Comparison of ENCODE assay signal across 9 mouse cellular contexts in genomic region chr14:30541541-30541940, GRCm38 (mm10). TPM values are rescaled to one million over a fixed set of nuclear protein-coding genes. Genes with fewer than 3 reads are reported as not detected.
DNase-seq lines count a peak whose midpoint lies in the region; ATAC-seq and TF ChIP-seq lines count a peak whose summit lies in the region.
"Had no signal": no experiment of that assay in that cellular context is flagged by ENCODE, and none has a peak within 500 bp of the region (broad histone marks: within the 10 kb centered on the region; RNA-seq: fewer than 3 reads in every experiment).

No protein-coding gene starts in this region.

- intact Hi-C loops in heart, postnatal 10 days (cut with DNase I): no loop called here

- H3K27ac ChIP-seq in lung, postnatal 0 days (ENCODE audit: low read length): no peak overlapping the region

- H3K4me2 ChIP-seq in lung, postnatal 0 days (replicated peaks; ENCODE audit: low read depth, low read length): no peak overlapping the region

- TF ChIP-seq EP300 in lung, postnatal 0 days (IDR thresholded peaks at IDR 0.05): no peak

- ATAC-seq in lung, postnatal 0 days: no peak
- ATAC-seq in granulocyte monocyte progenitor cell, adult 5-6 weeks (replicated peaks; ENCODE audit: poor library complexity, severe bottlenecking): no peak

- H3K36me3 ChIP-seq in lung, postnatal 0 days (ENCODE audit: insufficient read depth, low read length): no peaks in the 10 kb centered on the region

- no peak overlapping the region for H3K4me3 ChIP-seq in lung, postnatal 0 days (ENCODE audit: low read depth, low read length)
- H3K4me3 ChIP-seq: megakaryocyte, embryonic 14.5 days had no signal

- H3K9ac ChIP-seq in lung, postnatal 0 days (replicated peaks; ENCODE audit: low read depth): no peak overlapping the region

- TF ChIP-seq CTCF in lung, postnatal 0 days (IDR thresholded peaks at IDR 0.05): no peak

- no peaks in the 10 kb centered on the region for H3K4me1 ChIP-seq in lung, postnatal 0 days (ENCODE audit: insufficient read depth, low read depth, low read length)

- DNase-seq in lung, postnatal 36 days: peak; percentile 51
- DNase-seq in lung, postnatal 0 days (ENCODE audit: low spot score): no peak
- DNase-seq in cerebellum, adult 9-10 months: peak; percentile 52
- peak; percentile 83 to 85 for DNase-seq in heart, postnatal 10 days
- peak; percentile 59 for DNase-seq in left cerebral cortex, adult 11 months (ENCODE audit: low spot score)
- peak; percentile 44 to 49 for DNase-seq in right cerebral cortex, postnatal 36 days (ENCODE audit: low spot score in 2 of 2)
- DNase-seq in embryo, embryonic 10 days (ENCODE audit: low spot score): no peak

- no peaks in the 10 kb centered on the region for H3K27me3 ChIP-seq in lung, postnatal 0 days (replicated peaks; ENCODE audit: insufficient read depth, low read length)

- H3K9me3 ChIP-seq in lung, postnatal 0 days (ENCODE audit: low read length): no peaks in the 10 kb centered on the region
- H3K9me3 ChIP-seq: megakaryocyte, embryonic 14.5 days had no signal

- WGBS in lung, postnatal 0 days: 76% methylated on average over 10 of the region's 10 CpGs

RNA-seq across cellular contexts. Expression of gene Tkt, which starts 6.6 kb away (rescaled TPM):
- 121 and 132 TPM in 2 replicates for polyA plus RNA-seq in lung, postnatal 0 days (2015; fragmentation: Nextera tagmentation; extraction: Ambion mirVana)
- total RNA-seq in heart, postnatal 10 days (2021): 100 to 1,000 TPM in 1 of 2 experiments, 10 to 100 TPM in 1; 64.1 to 105 TPM
- 628 and 659 TPM in 2 replicates for total RNA-seq in granulocyte monocyte progenitor cell, adult 5-6 weeks (2014; fragmentation: Nextera tagmentation)
- 773 and 843 TPM in 2 replicates for total RNA-seq in granulocyte monocyte progenitor cell, adult 5-6 weeks (2017)

RNA-seq across cellular contexts. Expression of gene Cacna1d, which starts 50.3 kb away (rescaled TPM):
- polyA plus RNA-seq in lung, postnatal 0 days (2015; fragmentation: Nextera tagmentation; extraction: Ambion mirVana): 12.5 and 14.8 TPM in 2 replicates
- 1 to 10 TPM; 5.2 to 5.7 TPM for total RNA-seq in heart, postnatal 10 days (2021)
- total RNA-seq in granulocyte monocyte progenitor cell, adult 5-6 weeks (2014; fragmentation: Nextera tagmentation): not detected in 2 replicates
- total RNA-seq in granulocyte monocyte progenitor cell, adult 5-6 weeks (2017): 0.10 and 0.56 TPM in 2 replicates

Comparison
In these comparisons a context has a peak if more than half of its experiments do, and no peak if none do; other contexts are left out.
1. DNase-seq: peak in lung, postnatal 36 days (single experiment), cerebellum, adult 9-10 months (single experiment), heart, postnatal 10 days (2 of 2), left cerebral cortex, adult 11 months (single experiment) and right cerebral cortex, postnatal 36 days (2 of 2); none in lung, postnatal 0 days (single experiment) and embryo, embryonic 10 days (single experiment).
2. RNA of gene Tkt, which starts 6.6 kb away (total RNA-seq): 628 to 843 TPM in granulocyte monocyte progenitor cell, adult 5-6 weeks; 64.1 to 105 TPM in heart, postnatal 10 days; every median in the first group is over 4 times any median in the second.